8 mouse cellular contexts compared by ENCODE assay signal in the genomic region with DNA sequence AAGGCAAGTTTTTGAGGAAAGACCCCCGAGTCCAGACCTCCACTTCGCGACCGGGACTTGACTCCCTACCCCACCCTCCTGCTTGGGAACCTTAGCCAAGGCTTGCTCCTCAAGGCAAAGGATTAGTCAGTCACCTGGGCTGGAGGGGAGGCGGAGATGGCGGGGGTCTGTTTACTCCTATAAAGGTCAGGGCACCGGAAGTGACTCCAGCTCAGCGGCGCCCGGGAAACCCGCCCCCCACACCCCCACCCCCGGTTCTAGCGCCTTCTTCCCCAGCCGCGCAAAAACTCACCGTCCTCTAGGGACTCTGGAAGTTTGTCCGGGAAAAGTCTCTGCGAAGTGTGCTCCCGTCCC. TPM values are rescaled to one million over a fixed set of nuclear protein-coding genes. Genes with fewer than 3 reads are reported as not detected.
DNase-seq lines count a peak whose midpoint lies in the region; ATAC-seq lines count a peak whose summit lies in the region.

No protein-coding gene starts in this region.

- peaks cover 15% of the 10 kb centered on the region for H3K4me1 ChIP-seq in heart, embryonic 16.5 days (ENCODE audit: control insufficient read depth, insufficient read depth, low read length)
- H3K4me1 ChIP-seq in hindbrain, embryonic 12.5 days = peaks cover 42% of the 10 kb centered on the region
- peaks cover 37% of the 10 kb centered on the region for H3K4me1 ChIP-seq in midbrain, embryonic 13.5 days (replicated peaks)

- H3K4me2 ChIP-seq in heart, embryonic 16.5 days (ENCODE audit: low read depth, low read length) = peak overlapping the region; percentile 97
- H3K4me2 ChIP-seq in hindbrain, embryonic 12.5 days (replicated peaks) = peak overlapping the region; percentile 95
- peak overlapping the region; percentile 95 for H3K4me2 ChIP-seq in midbrain, embryonic 13.5 days (replicated peaks)

- 4% methylated on average over 19 of the region's 19 CpGs for WGBS in heart, embryonic 16.5 days
- under 1% methylated on average over 19 of the region's 19 CpGs for WGBS in hindbrain, embryonic 12.5 days
- WGBS in midbrain, embryonic 13.5 days = 0% methylated on average over 19 of the region's 19 CpGs

- peaks cover 16% of the 10 kb centered on the region for H3K27me3 ChIP-seq in heart, embryonic 16.5 days (ENCODE audit: control insufficient read depth, insufficient read depth, low read length)
- peaks cover 59% of the 10 kb centered on the region for H3K27me3 ChIP-seq in hindbrain, embryonic 12.5 days
- H3K27me3 ChIP-seq in midbrain, embryonic 13.5 days = peaks cover 59% of the 10 kb centered on the region

- H3K4me3 ChIP-seq in heart, embryonic 16.5 days (ENCODE audit: low read length) = peak overlapping the region; percentile 76
- H3K4me3 ChIP-seq in hindbrain, embryonic 12.5 days = peak overlapping the region; percentile 60
- peak overlapping the region; percentile 59 for H3K4me3 ChIP-seq in midbrain, embryonic 13.5 days (replicated peaks)

- H3K36me3 ChIP-seq in heart, embryonic 16.5 days (ENCODE audit: control insufficient read depth, insufficient read depth) = no peaks in the 10 kb centered on the region
- H3K36me3 ChIP-seq in hindbrain, embryonic 12.5 days = no peaks in the 10 kb centered on the region
- H3K36me3 ChIP-seq in midbrain, embryonic 13.5 days = no peaks in the 10 kb centered on the region

- 0 out of 2 replicates have a peak, but pooled peaks have one; percentile 12 for ATAC-seq in heart, embryonic 16.5 days (replicated peaks; ENCODE audit: extremely low read depth, insufficient read depth, low FRiP score)
- ATAC-seq in activated CD4-positive, CD25-positive, alpha-beta regulatory T cell, adult 4 months = peak; percentile 21
- ATAC-seq in hindbrain, embryonic 12.5 days (ENCODE audit: low FRiP score) = no peak
- peak; percentile 18; the same call in 1 of the 2 replicates for ATAC-seq in midbrain, embryonic 13.5 days

- no peak for DNase-seq in heart, adult 9 months (ENCODE audit: low spot score in 2 of 2)
- DNase-seq in adipocyte (ENCODE audit: low spot score) = no peak
- DNase-seq in urinary bladder, postnatal 36 days (ENCODE audit: low spot score in 2 of 2) = no peak
- no peak for DNase-seq in gastrocnemius, adult 18-20 months (ENCODE audit: low spot score)

- H3K9ac ChIP-seq in heart, embryonic 16.5 days (ENCODE audit: low read length) = peak overlapping the region; percentile 81
- peak overlapping the region; percentile 63; the same call in 1 of the 2 replicates for H3K9ac ChIP-seq in hindbrain, embryonic 12.5 days
- H3K9ac ChIP-seq in midbrain, embryonic 13.5 days (replicated peaks) = peak overlapping the region; percentile 68

- H3K27ac ChIP-seq in heart, embryonic 16.5 days (ENCODE audit: low read length) = 0 out of 2 replicates have a peak overlapping the region, but pooled peaks have one; percentile 20
- H3K27ac ChIP-seq in hindbrain, embryonic 12.5 days = no peak overlapping the region
- H3K27ac ChIP-seq in midbrain, embryonic 13.5 days = no peak overlapping the region

- H3K9me3 ChIP-seq in heart, embryonic 16.5 days (replicated peaks; ENCODE audit: control insufficient read depth, low read length) = no peaks in the 10 kb centered on the region
- no peaks in the 10 kb centered on the region for H3K9me3 ChIP-seq in hindbrain, embryonic 12.5 days (replicated peaks)
- no peaks in the 10 kb centered on the region for H3K9me3 ChIP-seq in midbrain, embryonic 13.5 days

RNA-seq across cellular contexts. Expression of gene Tcf7, which starts 0.4 kb away (rescaled TPM):
- 29.0 and 65.0 TPM in 2 replicates for polyA plus RNA-seq in heart, embryonic 16.5 days (2015; fragmentation: Nextera tagmentation; extraction: Ambion mirVana)
- 100 to 1,000 TPM; 227 to 315 TPM for polyA plus RNA-seq in activated CD4-positive, CD25-positive, alpha-beta regulatory T cell, adult 4 months (2017; shearing (Covaris generic))
- polyA plus RNA-seq in hindbrain, embryonic 12.5 days (2016; fragmentation: Nextera tagmentation; extraction: Ambion mirVana) = 7.6 and 8.6 TPM in 2 replicates
- 3.1 and 4.2 TPM in 2 replicates for polyA plus RNA-seq in midbrain, embryonic 13.5 days (2015; fragmentation: Nextera tagmentation; extraction: Ambion mirVana)
- total RNA-seq in gastrocnemius, adult 18-20 months (2021) = under 1 TPM; 0.23 to 0.50 TPM

RNA-seq across cellular contexts. Expression of gene Skp1a, which starts 50.6 kb away (rescaled TPM):
- polyA plus RNA-seq in heart, embryonic 16.5 days (2015; fragmentation: Nextera tagmentation; extraction: Ambion mirVana) = 476 and 507 TPM in 2 replicates
- 100 to 1,000 TPM; 281 to 307 TPM for polyA plus RNA-seq in activated CD4-positive, CD25-positive, alpha-beta regulatory T cell, adult 4 months (2017; shearing (Covaris generic))
- 978 and 979 TPM in 2 replicates for polyA plus RNA-seq in hindbrain, embryonic 12.5 days (2016; fragmentation: Nextera tagmentation; extraction: Ambion mirVana)
- polyA plus RNA-seq in midbrain, embryonic 13.5 days (2015; fragmentation: Nextera tagmentation; extraction: Ambion mirVana) = 1,061 and 1,143 TPM in 2 replicates
- total RNA-seq in gastrocnemius, adult 18-20 months (2021) = 100 to 1,000 TPM; 289 to 291 TPM
